Mouse (Mus musculus): Measurements from ENCODE around the gene Jaml. TPM values are rescaled to one million over a fixed set of nuclear protein-coding genes. Genes with fewer than 3 reads are reported as not detected.

The Jaml gene
- polyA plus RNA-seq, 1 experiment from 2014 or later: 2.1 TPM

DNA sequence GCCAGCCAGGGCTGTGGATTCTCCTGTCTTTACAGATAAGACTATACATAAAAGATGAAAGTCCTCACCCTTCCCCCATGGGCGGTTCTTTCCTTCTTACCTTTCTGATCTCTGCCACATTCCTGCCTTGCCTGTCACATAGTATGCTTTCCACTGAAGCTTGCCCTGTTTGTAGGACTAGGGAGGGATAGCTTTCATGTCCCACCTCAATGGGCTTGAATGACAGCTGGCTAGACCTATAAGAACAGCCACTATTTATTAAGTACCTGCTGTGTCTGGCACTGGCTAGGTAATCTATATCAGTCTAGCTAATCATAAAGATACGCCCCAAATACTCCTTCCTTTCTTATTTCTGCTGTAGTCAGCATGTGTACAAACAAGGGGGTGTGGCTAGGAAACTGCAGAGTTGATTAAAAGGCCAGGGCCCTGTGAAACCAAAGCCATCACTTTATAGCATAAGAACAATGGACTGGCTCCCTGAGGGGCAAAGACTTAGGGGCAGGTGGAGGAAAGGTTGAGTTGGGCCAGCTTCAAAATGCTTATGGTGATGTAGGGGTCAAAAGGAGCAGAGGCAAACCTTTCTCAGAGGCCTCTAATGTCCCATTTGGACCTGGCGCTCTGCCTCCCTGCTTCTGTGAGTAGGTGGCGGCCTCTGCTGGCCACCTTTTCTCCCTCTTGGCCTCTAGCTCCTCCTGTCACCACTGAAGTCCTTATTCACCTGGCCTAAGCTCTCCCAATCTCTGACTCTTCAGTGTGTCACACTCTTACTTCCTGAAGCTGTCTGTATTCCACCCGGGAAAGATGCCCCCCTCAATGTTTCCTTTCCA is 54.7 kb downstream of the Jaml start:
- no peaks in the 10 kb centered on the region; the same call in 1 of the 2 replicates for H3K36me3 ChIP-seq (ENCODE audit: control insufficient read depth, insufficient read depth, low read length)
- H3K4me1 ChIP-seq (ENCODE audit: control insufficient read depth, insufficient read depth, low read length): peaks cover 38% of the 10 kb centered on the region
- H3K27ac ChIP-seq (replicated peaks; ENCODE audit: low read depth, low read length): no peak overlapping the region
- peak; percentile 74 for DNase-seq (ENCODE audit: low spot score)
- no peak overlapping the region for H3K4me2 ChIP-seq (ENCODE audit: low read depth, severe bottlenecking)
- H3K4me3 ChIP-seq (ENCODE audit: low read depth, low read length): no peak overlapping the region
- ATAC-seq (ENCODE audit: insufficient number of reproducible peaks, low FRiP score, low TSS enrichment, low read depth): no peak
- no peak overlapping the region for H3K9ac ChIP-seq (ENCODE audit: low read length)
- H3K9me3 ChIP-seq (ENCODE audit: control insufficient read depth, low read length): no peaks in the 10 kb centered on the region
- 27% methylated on average over 5 of the region's 5 CpGs for WGBS
- H3K27me3 ChIP-seq (ENCODE audit: control insufficient read depth, insufficient read depth, low read length): no peaks in the 10 kb centered on the region

DNA sequence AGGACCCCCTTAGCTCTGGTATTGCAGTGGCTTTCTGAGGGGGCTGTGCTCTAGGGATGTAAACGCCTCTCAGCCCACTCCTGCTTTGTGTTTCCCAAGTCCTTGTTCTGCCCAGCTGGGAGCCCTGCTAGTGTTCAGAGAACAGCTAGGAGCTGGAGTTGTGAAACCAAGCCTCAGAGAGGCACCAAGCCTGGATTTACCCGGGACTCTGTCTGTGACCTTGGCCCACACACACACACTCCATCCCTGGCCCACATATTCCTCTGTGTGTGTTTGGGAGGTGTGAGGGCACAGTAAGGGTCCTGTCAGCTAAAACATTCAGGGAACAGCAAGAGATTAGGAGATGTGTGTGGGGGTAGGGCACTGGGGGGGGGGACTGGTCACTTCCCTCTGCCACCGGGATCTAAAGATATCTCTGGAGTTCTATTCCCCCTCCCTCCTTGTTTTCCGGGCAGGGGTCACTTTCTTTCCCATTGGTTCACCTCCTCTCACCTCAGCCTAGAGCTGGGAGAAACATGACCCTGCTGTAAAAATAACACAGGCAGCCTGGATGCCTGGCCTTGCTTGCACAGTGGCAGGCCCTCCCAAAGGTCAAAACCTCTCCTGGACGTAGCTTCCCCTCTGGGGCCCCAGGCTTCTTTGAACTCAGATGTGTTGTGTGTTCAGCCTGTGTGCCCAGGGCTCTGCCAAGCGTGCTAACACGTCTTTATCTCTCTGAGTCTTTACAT is 57.6 kb downstream of the Jaml start:
- Histone ChIP-seq H3K4me1 (ENCODE audit: control insufficient read depth, insufficient read depth, low read length) (peaks cover 61% of the 10 kb centered on the region), H3K36me3 (ENCODE audit: control insufficient read depth, insufficient read depth, low read length) (no peaks in the 10 kb centered on the region; the same call in 1 of the 2 replicates), H3K4me3 (ENCODE audit: low read depth, low read length) (no peak overlapping the region), H3K9ac (ENCODE audit: low read length) (no peak overlapping the region), H3K27ac (replicated peaks; ENCODE audit: low read depth, low read length) (0 out of 2 replicates have a peak overlapping the region, but pooled peaks have one; percentile 16), H3K27me3 (ENCODE audit: control insufficient read depth, insufficient read depth, low read length) (peaks cover 7% of the 10 kb centered on the region; the same call in 1 of the 2 replicates), H3K9me3 (ENCODE audit: control insufficient read depth, low read length) (no peaks in the 10 kb centered on the region), H3K4me2 (ENCODE audit: low read depth, severe bottlenecking) (no peak overlapping the region)
- WGBS: 0% methylated on average over 7 of the region's 7 CpGs
- no peak for ATAC-seq (ENCODE audit: insufficient number of reproducible peaks, low FRiP score, low TSS enrichment, low read depth)
- peak; percentile 64 for DNase-seq (ENCODE audit: low spot score)

DNA sequence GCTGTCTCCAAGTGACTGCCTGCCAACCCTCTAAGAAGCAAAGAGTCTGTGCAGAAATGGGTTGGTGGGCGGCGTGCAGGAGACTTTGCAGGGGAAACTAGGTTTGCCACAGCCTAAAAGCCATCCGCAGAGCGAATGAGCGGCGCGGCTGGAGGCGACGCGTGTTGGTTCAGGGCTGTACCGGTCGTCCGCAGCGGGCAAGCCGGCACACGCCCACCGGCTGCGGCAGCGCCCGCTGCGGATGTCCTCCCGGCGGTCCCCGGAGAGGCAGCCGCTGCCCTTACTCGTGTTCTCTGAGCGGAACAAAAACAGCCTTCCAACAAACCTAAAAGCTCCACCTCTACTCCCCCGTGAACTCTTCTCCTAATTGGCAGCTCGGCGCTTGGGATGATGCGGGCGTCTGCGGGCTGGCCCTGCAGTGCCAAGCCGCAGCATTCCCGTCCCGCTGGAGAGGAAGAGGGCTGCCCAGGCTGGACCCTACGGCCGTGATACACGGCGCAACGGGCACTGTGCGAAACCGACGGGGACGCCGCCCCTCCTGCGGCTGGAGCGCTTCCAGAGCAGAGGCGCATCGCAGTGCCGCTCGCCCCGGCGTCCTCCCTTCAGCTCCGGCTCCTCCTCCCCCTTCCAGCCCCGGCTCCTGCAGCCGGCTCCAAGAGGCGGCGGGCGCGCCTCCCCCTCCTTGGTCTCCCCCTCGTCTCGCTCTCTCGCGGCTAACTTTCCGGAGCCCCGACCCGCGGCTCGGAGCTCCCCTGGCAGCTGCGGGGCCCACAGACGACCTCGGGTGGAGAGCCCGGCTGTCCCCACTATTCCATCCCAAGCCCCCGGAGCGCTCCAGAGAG is 59.4 kb downstream of the Jaml start, which contains the start of gene Scn4b:
Scn4b (plus strand) TSS at position 205 of the 842 bp plus-strand sequence.
- peak within 1 kb of the TSS; percentile 97 for H3K4me2 ChIP-seq (ENCODE audit: low read depth, severe bottlenecking)
- WGBS: under 1% methylated on average over 75 of the region's 76 CpGs
- H3K4me3 ChIP-seq (ENCODE audit: low read depth, low read length): peak within 1 kb of the TSS; percentile 44
- DNase-seq (ENCODE audit: low spot score): peak; percentile 73
- H3K36me3 ChIP-seq (ENCODE audit: control insufficient read depth, insufficient read depth, low read length): no peaks in the 10 kb centered on the region; the same call in 1 of the 2 replicates
- no peak for ATAC-seq (ENCODE audit: insufficient number of reproducible peaks, low FRiP score, low TSS enrichment, low read depth)
- H3K27ac ChIP-seq (replicated peaks; ENCODE audit: low read depth, low read length): no peak within 1 kb of the TSS
- H3K4me1 ChIP-seq (ENCODE audit: control insufficient read depth, insufficient read depth, low read length): peaks cover 63% of the 10 kb centered on the region
- no peaks in the 10 kb centered on the region for H3K9me3 ChIP-seq (ENCODE audit: control insufficient read depth, low read length)
- peaks cover 7% of the 10 kb centered on the region; the same call in 1 of the 2 replicates for H3K27me3 ChIP-seq (ENCODE audit: control insufficient read depth, insufficient read depth, low read length)
- H3K9ac ChIP-seq (ENCODE audit: low read length): 0 out of 2 replicates have a peak within 1 kb of the TSS, but pooled peaks have one; percentile 39

DNA sequence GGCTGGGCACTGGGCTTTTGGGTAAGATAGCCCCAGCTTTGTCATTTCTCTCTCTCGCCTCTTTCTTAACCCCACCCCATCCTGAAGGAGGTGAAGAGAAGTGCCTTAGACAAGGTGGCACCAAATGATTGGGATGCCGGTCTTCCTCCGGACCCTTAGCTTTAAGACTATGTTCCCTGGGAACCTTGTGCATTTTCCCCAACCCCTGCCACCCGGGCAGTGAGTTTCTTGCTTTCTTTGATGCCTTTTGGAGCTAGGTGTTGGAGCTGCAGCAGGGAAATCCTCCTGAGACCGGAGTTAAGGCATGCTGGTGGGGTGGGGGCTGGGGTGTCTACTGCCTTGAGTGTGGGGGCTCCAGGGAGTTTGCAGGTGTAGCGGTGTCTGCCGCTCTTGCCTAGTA is 60.1 kb downstream of the Jaml start:
- 2% methylated on average over 7 of the region's 7 CpGs for WGBS
- Histone ChIP-seq H3K4me1 (ENCODE audit: control insufficient read depth, insufficient read depth, low read length) (peaks cover 63% of the 10 kb centered on the region), H3K27me3 (ENCODE audit: control insufficient read depth, insufficient read depth, low read length) (peaks cover 7% of the 10 kb centered on the region; the same call in 1 of the 2 replicates), H3K9me3 (ENCODE audit: control insufficient read depth, low read length) (no peaks in the 10 kb centered on the region), H3K36me3 (ENCODE audit: control insufficient read depth, insufficient read depth, low read length) (no peaks in the 10 kb centered on the region; the same call in 1 of the 2 replicates), H3K4me2 (ENCODE audit: low read depth, severe bottlenecking) (peak overlapping the region; percentile 97), H3K4me3 (ENCODE audit: low read depth, low read length) (peak overlapping the region; percentile 44), H3K27ac (replicated peaks; ENCODE audit: low read depth, low read length) (no peak overlapping the region), H3K9ac (ENCODE audit: low read length) (no peak overlapping the region)
- ATAC-seq (ENCODE audit: insufficient number of reproducible peaks, low FRiP score, low TSS enrichment, low read depth): no peak
- DNase-seq (ENCODE audit: low spot score): no peak

DNA sequence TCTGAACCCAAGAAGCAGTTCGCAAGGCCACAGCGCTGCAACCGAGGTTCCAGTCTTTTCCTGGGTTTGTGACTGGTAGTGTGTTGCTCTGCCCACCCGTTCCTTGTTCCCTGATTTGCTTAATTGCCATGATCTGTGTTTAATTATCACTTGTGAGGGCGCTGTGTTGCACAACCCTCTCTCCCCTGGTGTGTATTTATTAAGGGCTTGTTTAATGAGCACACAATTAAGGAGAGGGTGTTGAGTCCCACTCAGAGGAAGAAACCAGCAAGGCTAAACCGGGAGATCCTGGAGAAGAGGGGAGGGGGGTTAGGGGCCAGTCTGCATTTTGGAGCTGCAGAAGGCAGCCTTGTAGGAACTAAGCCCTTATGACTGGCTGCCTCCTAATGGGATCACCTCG is 62.0 kb downstream of the Jaml start:
- peaks cover 51% of the 10 kb centered on the region for H3K4me1 ChIP-seq (ENCODE audit: control insufficient read depth, insufficient read depth, low read length)
- no peak overlapping the region for H3K27ac ChIP-seq (replicated peaks; ENCODE audit: low read depth, low read length)
- ATAC-seq (ENCODE audit: insufficient number of reproducible peaks, low FRiP score, low TSS enrichment, low read depth) (no peak), DNase-seq (ENCODE audit: low spot score) (no peak)
- peaks cover 11% of the 10 kb centered on the region for H3K27me3 ChIP-seq (ENCODE audit: control insufficient read depth, insufficient read depth, low read length)
- no peaks in the 10 kb centered on the region; the same call in 1 of the 2 replicates for H3K36me3 ChIP-seq (ENCODE audit: control insufficient read depth, insufficient read depth, low read length)
- no peak overlapping the region for H3K4me3 ChIP-seq (ENCODE audit: low read depth, low read length)
- 27% methylated on average over 7 of the region's 7 CpGs for WGBS
- no peaks in the 10 kb centered on the region for H3K9me3 ChIP-seq (ENCODE audit: control insufficient read depth, low read length)
- no peak overlapping the region for H3K4me2 ChIP-seq (ENCODE audit: low read depth, severe bottlenecking)
- no peak overlapping the region for H3K9ac ChIP-seq (ENCODE audit: low read length)

DNA sequence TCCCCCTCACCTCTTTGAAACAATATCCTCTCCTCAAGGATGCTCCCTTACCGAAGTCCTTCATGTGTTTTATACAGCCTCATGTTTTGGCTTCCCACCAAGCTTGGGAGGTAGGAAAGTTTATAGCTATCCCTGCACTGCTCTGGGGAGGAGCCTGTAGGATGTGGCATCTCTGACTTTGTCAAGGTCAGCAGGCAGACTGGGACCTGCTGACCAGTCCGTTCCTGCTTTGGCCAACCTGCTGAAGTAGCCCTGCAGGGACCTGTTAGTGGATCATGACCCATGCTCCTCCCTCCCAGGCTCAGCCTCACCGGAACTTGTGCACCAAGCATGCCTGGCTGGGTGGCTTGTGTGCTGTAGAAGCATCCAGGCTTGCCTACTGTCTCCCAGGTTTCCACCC is 63.7 kb downstream of the Jaml start:
- Histone ChIP-seq H3K27me3 (ENCODE audit: control insufficient read depth, insufficient read depth, low read length) (peaks cover 12% of the 10 kb centered on the region), H3K4me2 (ENCODE audit: low read depth, severe bottlenecking) (no peak overlapping the region), H3K4me3 (ENCODE audit: low read depth, low read length) (no peak overlapping the region), H3K9me3 (ENCODE audit: control insufficient read depth, low read length) (no peaks in the 10 kb centered on the region), H3K36me3 (ENCODE audit: control insufficient read depth, insufficient read depth, low read length) (no peaks in the 10 kb centered on the region), H3K4me1 (ENCODE audit: control insufficient read depth, insufficient read depth, low read length) (peaks cover 35% of the 10 kb centered on the region), H3K27ac (replicated peaks; ENCODE audit: low read depth, low read length) (no peak overlapping the region), H3K9ac (ENCODE audit: low read length) (no peak overlapping the region)
- DNase-seq (ENCODE audit: low spot score): no peak
- ATAC-seq (ENCODE audit: insufficient number of reproducible peaks, low FRiP score, low TSS enrichment, low read depth): no peak
- 63% methylated on average over 3 of the region's 3 CpGs for WGBS

DNA sequence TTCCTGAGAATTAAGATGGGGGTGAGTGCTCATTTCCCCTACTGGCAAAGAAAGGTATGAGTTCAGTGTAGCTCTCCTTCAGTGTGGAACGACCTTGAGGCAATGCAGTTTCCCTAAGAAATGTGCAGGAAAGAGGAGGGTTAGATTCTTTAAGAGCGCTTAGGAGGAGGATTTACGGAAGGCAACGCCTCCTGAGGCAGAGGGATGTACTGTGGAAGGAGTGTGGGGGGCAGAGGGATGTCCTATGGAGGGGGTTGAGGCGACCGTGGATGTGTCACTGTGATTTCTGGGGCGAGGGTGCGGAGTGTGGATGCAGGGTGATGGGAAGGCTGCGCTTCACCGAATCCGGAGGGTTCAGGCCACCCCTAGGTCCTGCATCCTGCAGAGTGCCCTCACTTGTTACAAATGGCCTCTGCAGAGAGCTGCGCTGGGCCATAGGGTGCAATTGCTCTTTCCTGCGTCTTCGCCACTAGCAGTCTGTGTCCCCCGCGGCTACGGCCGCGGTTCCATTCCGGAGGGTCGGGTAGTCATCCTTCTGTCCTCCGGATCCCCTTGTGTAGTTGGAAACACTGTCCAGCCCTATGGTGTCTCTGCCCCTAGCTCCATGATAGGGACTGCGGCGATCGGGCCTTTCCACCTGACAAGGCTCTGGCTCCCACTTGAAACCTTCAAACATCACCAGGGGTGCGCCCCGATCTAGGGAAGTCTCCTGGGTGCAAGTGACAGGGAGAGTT is 66.7 kb downstream of the Jaml start:
- H3K4me2 ChIP-seq (ENCODE audit: low read depth, severe bottlenecking): peak overlapping the region; percentile 92
- ATAC-seq (ENCODE audit: insufficient number of reproducible peaks, low FRiP score, low TSS enrichment, low read depth) (peak; percentile 47; the same call in 1 of the 2 replicates), DNase-seq (ENCODE audit: low spot score) (no peak)
- WGBS: 2% methylated on average over 27 of the region's 27 CpGs
- H3K36me3 ChIP-seq (ENCODE audit: control insufficient read depth, insufficient read depth, low read length): no peaks in the 10 kb centered on the region
- peak overlapping the region; percentile 37 for H3K9ac ChIP-seq (ENCODE audit: low read length)
- H3K27me3 ChIP-seq (ENCODE audit: control insufficient read depth, insufficient read depth, low read length): peaks cover 5% of the 10 kb centered on the region; the same call in 1 of the 2 replicates
- no peak overlapping the region for H3K27ac ChIP-seq (replicated peaks; ENCODE audit: low read depth, low read length)
- H3K9me3 ChIP-seq (ENCODE audit: control insufficient read depth, low read length): no peaks in the 10 kb centered on the region
- H3K4me1 ChIP-seq (ENCODE audit: control insufficient read depth, insufficient read depth, low read length): peaks cover 17% of the 10 kb centered on the region
- H3K4me3 ChIP-seq (ENCODE audit: low read depth, low read length): peak overlapping the region; percentile 39

All from limb, embryonic 11.5 days (tissue).